Mouse (Mus musculus): ENCODE measurements at regions not wholly inside any gene's neighbourhood (a gene's known extent, or its start where the extent isn't known, plus 50 kb on each side); places are given as distances from the start of the nearest gene placed in this dataset.

DNA sequence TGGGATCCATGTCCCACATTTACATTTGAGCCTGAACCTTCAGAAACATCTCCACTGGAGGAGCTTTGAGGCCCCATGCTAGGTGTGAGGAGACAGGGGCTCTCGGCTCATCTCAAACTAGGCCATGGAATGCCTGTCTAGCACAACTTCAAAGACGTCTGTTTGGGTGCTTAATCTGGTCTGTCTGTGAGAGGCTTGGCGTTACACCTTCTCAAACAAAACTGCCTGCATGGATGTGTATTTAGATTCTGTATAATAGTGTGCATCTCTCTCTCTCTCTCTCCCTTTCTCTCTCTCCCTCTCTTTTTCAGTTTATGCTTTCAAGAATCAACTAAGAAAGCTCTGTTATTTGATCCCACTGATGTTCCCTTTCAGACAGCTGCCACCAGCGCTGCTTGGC lies 58.1 kb upstream of the Cdh6 start:
- Histone ChIP-seq H3K9me3 (ENCODE audit: control insufficient read depth, low read length) (no peaks in the 10 kb centered on the region), H3K4me3 (ENCODE audit: low read length) (no peak overlapping the region), H3K27me3 (replicated peaks; ENCODE audit: control insufficient read depth, insufficient read depth, low read length) (no peaks in the 10 kb centered on the region), H3K27ac (ENCODE audit: low read length) (no peak overlapping the region), H3K36me3 (ENCODE audit: control insufficient read depth, insufficient read depth, low read length) (no peaks in the 10 kb centered on the region), H3K9ac (ENCODE audit: low read depth, low read length) (no peak overlapping the region), H3K4me2 (ENCODE audit: low read depth, low read length) (no peak overlapping the region), H3K4me1 (ENCODE audit: control insufficient read depth, insufficient read depth, low read length) (no peaks in the 10 kb centered on the region)
- ATAC-seq = no peak
- WGBS = 34% methylated on average over 4 of the region's 4 CpGs

DNA sequence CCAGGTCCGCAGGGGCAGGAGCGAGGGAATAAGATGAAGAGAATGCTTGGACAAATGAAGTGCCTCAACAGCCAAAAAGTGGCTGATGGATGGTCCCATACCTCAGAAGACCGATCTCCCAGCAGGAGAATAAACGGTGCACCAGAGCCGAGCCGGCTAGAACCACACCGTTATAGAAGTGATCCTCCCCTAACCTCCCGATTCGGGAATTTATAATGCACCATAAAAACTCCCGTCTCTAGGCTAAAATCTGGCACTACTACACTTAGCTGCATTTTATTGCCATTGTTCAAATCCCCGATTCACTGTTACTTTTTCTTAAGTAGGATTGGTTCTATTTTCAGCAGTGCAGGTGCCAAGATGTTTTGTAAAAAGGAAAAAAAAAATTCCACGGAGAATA lies 54.6 kb upstream of the Cdh6 start:
- H3K27me3 ChIP-seq (replicated peaks; ENCODE audit: control insufficient read depth, insufficient read depth, low read length) = no peaks in the 10 kb centered on the region
- H3K36me3 ChIP-seq (ENCODE audit: control insufficient read depth, insufficient read depth, low read length) = no peaks in the 10 kb centered on the region
- H3K4me2 ChIP-seq (ENCODE audit: low read depth, low read length) = no peak overlapping the region
- WGBS = 79% methylated on average over 12 of the region's 12 CpGs
- H3K9ac ChIP-seq (ENCODE audit: low read depth, low read length) = no peak overlapping the region
- no peak overlapping the region for H3K4me3 ChIP-seq (ENCODE audit: low read length)
- ATAC-seq = no peak
- no peaks in the 10 kb centered on the region for H3K4me1 ChIP-seq (ENCODE audit: control insufficient read depth, insufficient read depth, low read length)
- H3K9me3 ChIP-seq (ENCODE audit: control insufficient read depth, low read length) = no peaks in the 10 kb centered on the region
- H3K27ac ChIP-seq (ENCODE audit: low read length) = no peak overlapping the region
